Mouse (Mus musculus): ENCODE measurements around the gene Sgms1. TPM values are rescaled to one million over a fixed set of nuclear protein-coding genes. Genes with fewer than 3 reads are reported as not detected.

Sgms1 gene
- polyA plus RNA-seq, 1 experiment, result 18.2 TPM

DNA sequence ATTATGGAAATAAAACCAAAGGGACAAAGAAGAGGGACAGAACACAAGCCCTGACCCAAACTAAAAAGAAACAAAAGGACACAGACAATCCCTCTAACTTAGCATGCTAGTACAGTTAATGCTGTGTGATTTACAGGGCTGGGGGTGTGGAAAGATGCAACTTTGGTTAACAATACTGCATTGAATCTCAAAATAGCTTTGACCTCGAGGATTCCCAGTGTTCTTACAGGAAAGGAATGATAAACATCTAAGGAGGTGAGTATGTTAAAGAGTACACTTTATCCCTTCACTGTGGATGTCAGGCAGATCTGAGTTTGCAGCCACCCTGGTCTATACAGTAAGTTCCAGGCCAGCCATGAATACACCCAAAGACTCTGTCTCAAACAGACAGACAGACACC is 194.7 kb downstream of the Sgms1 start:
- no peak for TF ChIP-seq GATA1 (IDR thresholded peaks at IDR 0.05; ENCODE audit: low read length)

DNA sequence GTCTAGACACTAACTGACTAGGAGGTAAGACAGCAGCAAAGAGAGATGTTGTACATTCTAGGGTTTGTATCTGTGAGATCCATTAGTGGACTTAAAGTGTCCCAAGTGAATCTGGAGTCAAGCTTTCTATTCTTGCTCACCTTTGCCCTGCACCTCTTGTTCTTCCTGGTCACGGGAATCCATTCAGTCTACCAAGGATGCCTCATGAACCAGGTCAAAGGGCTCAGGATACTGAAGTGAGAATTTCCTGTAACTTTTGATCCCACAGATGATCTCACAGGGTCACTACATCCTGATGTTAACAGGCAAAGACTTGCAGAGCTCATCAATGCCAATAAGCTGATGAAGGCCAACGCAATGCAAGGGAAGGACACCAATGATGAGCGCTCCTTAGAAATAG is 195.4 kb downstream of the Sgms1 start:
- no peak for TF ChIP-seq GATA1 (IDR thresholded peaks at IDR 0.05; ENCODE audit: low read length)

GRCm38 (mm10) chr19:32191596-32191995 is 197.9 kb downstream of the Sgms1 start:
- TF ChIP-seq GATA1 (IDR thresholded peaks at IDR 0.05; ENCODE audit: low read length), result no peak

GRCm38 (mm10) chr19:32189961-32190360 is 199.6 kb downstream of the Sgms1 start:
- no peak for TF ChIP-seq GATA1 (IDR thresholded peaks at IDR 0.05; ENCODE audit: low read length)

- no peak for TF ChIP-seq GATA1 (IDR thresholded peaks at IDR 0.05; ENCODE audit: low read length)
Observed at GRCm38 (mm10) chr19:32189036-32189436, 200.5 kb downstream of the Sgms1 start.

DNA sequence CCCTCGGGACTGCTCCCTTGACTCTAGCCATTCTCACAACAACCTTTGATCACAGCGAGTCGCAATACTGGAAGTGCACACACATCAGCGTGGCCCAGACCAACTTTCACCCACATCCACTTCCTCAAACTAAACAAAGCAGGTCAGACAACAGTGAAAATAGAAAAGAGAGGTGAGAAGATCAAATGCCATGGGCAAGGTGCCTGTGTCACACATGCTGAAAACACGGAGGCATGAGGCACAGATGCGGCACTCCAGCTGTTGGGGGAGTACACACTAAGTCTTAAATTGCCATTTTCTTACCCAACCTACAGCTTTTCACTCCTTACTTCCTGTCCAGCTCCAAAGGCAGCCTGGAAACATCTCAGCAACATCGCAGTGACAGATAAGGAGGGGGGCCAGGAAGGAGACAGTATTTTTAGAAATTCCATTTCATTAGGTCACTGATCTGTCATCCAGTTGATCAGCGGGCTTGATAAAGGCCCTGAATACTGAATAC is 202.9 kb downstream of the Sgms1 start:
- no peak for TF ChIP-seq GATA1 (IDR thresholded peaks at IDR 0.05; ENCODE audit: low read length)

- no peak for TF ChIP-seq GATA1 (IDR thresholded peaks at IDR 0.05; ENCODE audit: low read length)
Observed at GRCm38 (mm10) chr19:32183005-32183404, 206.5 kb downstream of the Sgms1 start.

- TF ChIP-seq GATA1 (IDR thresholded peaks at IDR 0.05; ENCODE audit: low read length), result no peak
Observed at GRCm38 (mm10) chr19:32182471-32182870, 207.0 kb downstream of the Sgms1 start.

DNA sequence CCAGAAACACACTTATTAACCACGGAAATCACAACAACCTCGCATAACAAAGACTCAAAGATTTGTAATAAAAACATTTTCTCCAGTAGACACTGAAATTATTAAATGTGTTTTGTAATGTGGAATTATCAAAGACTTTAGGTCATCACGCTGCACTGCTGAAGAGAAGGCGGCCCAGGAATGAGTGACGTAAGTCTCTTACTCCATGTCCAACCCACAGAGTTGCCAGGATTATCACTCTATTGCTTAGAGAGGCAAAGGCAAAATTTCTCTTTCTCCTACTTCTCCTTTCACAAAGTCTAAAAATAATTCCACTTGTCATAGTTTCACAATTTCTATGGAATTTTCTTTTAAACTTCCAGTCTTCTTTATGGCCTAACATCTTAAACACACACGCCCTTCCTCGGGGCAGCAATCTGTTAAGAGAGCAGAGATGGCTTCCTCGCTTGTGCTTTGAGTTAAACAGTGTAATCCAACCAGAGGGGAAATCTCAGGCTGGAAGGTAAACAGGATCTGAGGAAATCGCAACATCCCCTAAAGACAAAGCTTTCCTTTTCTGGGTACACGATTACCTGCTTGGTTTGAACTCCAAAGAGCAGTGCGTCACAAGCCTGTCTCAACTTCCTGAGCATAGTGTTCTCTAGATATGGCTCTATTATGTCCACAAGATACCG is 207.7 kb downstream of the Sgms1 start:
- no peak for TF ChIP-seq GATA1 (IDR thresholded peaks at IDR 0.05; ENCODE audit: low read length)

GRCm38 (mm10) chr19:32180756-32181674 is 208.5 kb downstream of the Sgms1 start:
- TF ChIP-seq GATA1 (IDR thresholded peaks at IDR 0.05; ENCODE audit: low read length), result no peak

DNA sequence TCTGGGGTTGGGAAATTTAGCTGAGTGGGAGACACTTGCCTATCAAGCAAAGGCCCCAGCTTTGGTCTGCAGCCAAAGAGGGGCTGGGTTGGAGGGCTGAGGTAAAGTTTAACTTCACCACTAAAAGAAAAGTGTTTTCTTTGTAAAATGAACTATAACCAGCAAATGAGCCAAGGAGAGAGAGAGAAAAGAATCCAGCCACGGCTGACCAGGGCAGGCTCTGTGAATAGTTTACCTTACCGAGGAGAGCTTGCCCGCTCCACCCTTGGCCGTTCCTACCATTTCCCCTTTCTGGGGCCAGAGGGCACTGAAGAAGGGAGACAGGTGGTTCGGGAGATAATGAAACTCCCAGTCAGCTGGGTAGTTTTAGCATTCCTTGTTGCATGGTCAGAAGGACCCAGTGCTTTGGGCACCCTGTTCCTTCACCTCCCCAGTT is 209.5 kb downstream of the Sgms1 start:
- TF ChIP-seq GATA1 (IDR thresholded peaks at IDR 0.05; ENCODE audit: low read length), result no peak

GRCm38 (mm10) chr19:32179514-32179913 is 210.0 kb downstream of the Sgms1 start:
- no peak for TF ChIP-seq GATA1 (IDR thresholded peaks at IDR 0.05; ENCODE audit: low read length)

- no peak for TF ChIP-seq GATA1 (IDR thresholded peaks at IDR 0.05; ENCODE audit: low read length)
Observed at GRCm38 (mm10) chr19:32178161-32178560, 211.4 kb downstream of the Sgms1 start.

DNA sequence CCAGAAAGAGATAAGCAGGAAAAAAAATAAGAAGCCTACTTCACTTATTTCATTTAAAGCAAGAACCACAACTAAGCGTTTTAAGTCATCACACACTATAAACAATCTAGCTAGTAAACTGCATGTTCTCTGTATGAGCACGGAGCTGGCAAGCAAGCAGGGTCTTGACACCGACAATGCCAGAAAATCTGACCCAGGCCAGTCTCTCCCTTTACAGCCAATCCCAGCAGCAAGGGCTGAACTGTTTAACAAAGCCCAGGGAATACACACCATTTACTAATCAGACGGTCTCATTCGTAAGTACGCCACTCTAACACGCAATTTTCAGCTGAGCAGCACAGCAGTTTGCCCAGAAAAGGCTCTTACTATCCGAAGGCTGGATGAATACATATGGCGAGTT is 213.1 kb downstream of the Sgms1 start:
- no peak for TF ChIP-seq GATA1 (IDR thresholded peaks at IDR 0.05; ENCODE audit: low read length)

DNA sequence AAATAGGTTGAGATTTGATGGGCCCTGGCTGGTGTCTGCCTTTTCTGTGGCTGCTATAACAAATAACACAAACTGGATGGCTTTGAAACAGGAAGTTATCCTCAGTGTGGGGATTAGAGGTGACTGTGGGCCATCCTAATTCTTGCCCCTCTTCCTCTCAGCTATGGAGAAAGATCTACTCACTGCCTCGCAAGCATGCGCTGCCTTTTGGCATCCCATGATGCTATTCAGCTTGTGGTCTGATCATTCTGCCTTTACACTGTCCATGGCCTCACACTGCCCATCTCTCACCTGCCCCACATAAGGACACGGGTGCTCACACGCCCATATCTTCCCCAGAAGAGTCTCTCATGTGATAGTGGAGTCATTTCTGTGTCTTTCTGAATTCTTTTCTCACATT is 213.5 kb downstream of the Sgms1 start:
- no peak for TF ChIP-seq GATA1 (IDR thresholded peaks at IDR 0.05; ENCODE audit: low read length)

DNA sequence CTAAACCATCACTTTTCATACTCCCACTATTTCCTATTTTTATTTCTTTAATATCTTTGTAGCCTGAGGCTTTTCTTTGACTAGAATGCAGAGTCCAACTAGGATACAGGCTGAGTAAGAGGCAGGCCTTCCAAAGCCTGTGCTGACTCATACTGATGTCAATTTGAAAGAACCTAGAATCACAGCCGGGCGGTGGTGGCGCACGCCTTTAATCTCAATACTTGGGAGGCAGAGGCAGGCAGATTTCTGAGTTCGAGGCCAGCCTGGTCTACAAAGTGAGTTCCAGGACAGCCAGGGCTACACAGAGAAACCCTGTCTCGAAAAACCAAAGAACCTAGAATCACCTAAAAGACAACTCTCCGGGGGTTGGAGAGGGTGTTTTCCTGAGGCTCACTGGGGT is 214.5 kb downstream of the Sgms1 start:
- no peak for TF ChIP-seq GATA1 (IDR thresholded peaks at IDR 0.05; ENCODE audit: low read length)

Measured in G1E-ER4 (cell line).